Mouse (Mus musculus): ENCODE results near the gene Klhl3. TPM values are rescaled to one million over a fixed set of nuclear protein-coding genes. Genes with fewer than 3 reads are reported as not detected.

Klhl3 gene
- polyA plus RNA-seq, 1 experiment: 0.25 TPM

DNA sequence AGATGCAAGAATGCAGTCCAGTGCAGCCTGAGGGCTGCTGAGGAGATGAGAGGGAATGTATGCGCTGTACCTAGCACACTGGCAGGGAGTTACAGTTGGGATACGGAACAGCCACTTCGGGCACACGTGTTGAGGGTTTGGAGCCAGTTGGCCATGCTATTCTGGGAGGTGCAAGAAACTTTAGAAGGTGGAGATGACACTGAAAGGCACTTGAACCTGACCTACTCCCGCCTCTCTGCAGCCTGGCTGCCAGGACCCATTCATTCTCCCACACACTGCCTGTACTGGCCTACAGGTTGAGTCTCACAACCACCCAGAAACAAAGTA is 105.4 kb downstream of the Klhl3 start:
- Histone ChIP-seq H3K27ac (ENCODE audit: insufficient read depth, low read length) (no peak overlapping the region), H3K9ac (ENCODE audit: low read depth, poor library complexity, severe bottlenecking) (no peak overlapping the region), H3K4me1 (ENCODE audit: control insufficient read depth, insufficient read depth, low read length) (no peaks in the 10 kb centered on the region), H3K36me3 (ENCODE audit: control insufficient read depth, insufficient read depth, low read length, poor library complexity, severe bottlenecking) (no peaks in the 10 kb centered on the region), H3K27me3 (ENCODE audit: control insufficient read depth, insufficient read depth, low read length, poor library complexity, severe bottlenecking) (no peaks in the 10 kb centered on the region), H3K9me3 (replicated peaks; ENCODE audit: control insufficient read depth, insufficient read depth, low read length, poor library complexity, severe bottlenecking) (no peaks in the 10 kb centered on the region), H3K4me3 (ENCODE audit: low read depth, low read length) (no peak overlapping the region)
- no peak for TF ChIP-seq EP300 (IDR thresholded peaks at IDR 0.05; ENCODE audit: insufficient read depth, low read depth, low read length)
- TF ChIP-seq CTCF (IDR thresholded peaks at IDR 0.05; ENCODE audit: low read depth, low read length): no peak
- no peak for TF ChIP-seq POLR2A (IDR thresholded peaks at IDR 0.05; ENCODE audit: insufficient read depth, low read length)

DNA sequence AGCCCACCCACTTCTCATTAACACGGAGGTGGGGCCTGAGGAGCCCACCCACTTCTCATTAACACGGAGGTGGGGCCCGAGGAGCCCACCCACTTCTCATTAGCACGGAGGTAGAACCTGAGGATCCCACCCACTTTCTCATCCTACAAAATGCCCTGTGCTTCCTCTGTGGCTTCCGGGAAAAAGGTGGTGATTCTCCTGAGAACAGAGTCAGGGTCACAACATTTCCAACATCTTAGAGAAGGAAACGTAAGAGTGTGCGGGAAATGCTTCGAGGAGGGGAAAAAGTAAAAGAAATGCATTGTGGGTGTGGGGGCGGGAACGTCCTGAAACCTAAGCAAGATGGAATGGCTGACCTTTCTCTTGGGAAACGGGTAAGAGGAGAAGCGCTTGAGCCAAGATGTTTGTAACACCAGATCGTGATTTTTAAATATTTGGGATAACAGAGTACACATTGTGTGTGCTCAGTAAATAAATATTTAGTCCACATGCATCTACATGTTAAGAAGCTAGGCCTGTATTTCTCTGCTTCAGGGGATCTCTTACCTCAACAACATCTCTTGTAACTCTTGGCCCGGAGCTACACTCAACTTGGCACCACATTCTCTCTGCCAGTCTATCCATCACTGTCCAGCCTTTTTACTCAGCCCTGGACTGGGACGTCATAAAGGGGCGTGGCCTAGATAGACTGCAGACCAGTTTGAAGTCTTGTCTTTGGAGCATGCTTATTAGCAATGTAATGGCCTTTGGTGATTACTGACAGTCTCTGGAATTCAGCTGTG is 105.9 kb downstream of the Klhl3 start:
- no peak for TF ChIP-seq POLR2A (IDR thresholded peaks at IDR 0.05; ENCODE audit: insufficient read depth, low read length)
- no peak for TF ChIP-seq CTCF (IDR thresholded peaks at IDR 0.05; ENCODE audit: low read depth, low read length)
- no peak for TF ChIP-seq EP300 (IDR thresholded peaks at IDR 0.05; ENCODE audit: insufficient read depth, low read depth, low read length)
- no peaks in the 10 kb centered on the region for H3K4me1 ChIP-seq (ENCODE audit: control insufficient read depth, insufficient read depth, low read length)
- H3K36me3 ChIP-seq (ENCODE audit: control insufficient read depth, insufficient read depth, low read length, poor library complexity, severe bottlenecking): no peaks in the 10 kb centered on the region
- H3K4me3 ChIP-seq (ENCODE audit: low read depth, low read length): no peak overlapping the region
- H3K9me3 ChIP-seq (replicated peaks; ENCODE audit: control insufficient read depth, insufficient read depth, low read length, poor library complexity, severe bottlenecking): no peaks in the 10 kb centered on the region
- H3K9ac ChIP-seq (ENCODE audit: low read depth, poor library complexity, severe bottlenecking): no peak overlapping the region
- no peaks in the 10 kb centered on the region for H3K27me3 ChIP-seq (ENCODE audit: control insufficient read depth, insufficient read depth, low read length, poor library complexity, severe bottlenecking)
- H3K27ac ChIP-seq (ENCODE audit: insufficient read depth, low read length): no peak overlapping the region

DNA sequence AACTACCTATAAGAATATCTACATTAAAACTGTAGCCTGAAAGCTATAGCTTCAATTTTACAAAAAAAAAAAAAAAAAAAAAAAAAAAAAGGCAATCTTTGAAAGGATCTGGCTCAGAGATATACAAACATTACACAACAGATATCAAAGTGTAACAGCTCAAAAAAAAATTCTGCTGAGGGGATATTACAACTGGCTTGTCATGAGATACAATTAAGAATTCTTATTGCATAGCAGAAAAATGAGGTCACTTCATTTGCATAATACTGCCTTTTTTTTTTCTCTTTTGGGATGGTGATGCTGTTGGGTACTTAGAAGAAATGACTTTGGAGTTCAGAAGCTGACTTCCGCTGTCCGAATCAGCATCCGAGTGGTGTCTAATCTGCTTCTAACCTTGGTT is 111.6 kb downstream of the Klhl3 start:
- Histone ChIP-seq H3K4me1 (ENCODE audit: control insufficient read depth, insufficient read depth, low read length) (no peaks in the 10 kb centered on the region), H3K36me3 (ENCODE audit: control insufficient read depth, insufficient read depth, low read length, poor library complexity, severe bottlenecking) (no peaks in the 10 kb centered on the region), H3K9ac (ENCODE audit: low read depth, poor library complexity, severe bottlenecking) (no peak overlapping the region), H3K27ac (ENCODE audit: insufficient read depth, low read length) (no peak overlapping the region), H3K4me3 (ENCODE audit: low read depth, low read length) (no peak overlapping the region), H3K27me3 (ENCODE audit: control insufficient read depth, insufficient read depth, low read length, poor library complexity, severe bottlenecking) (no peaks in the 10 kb centered on the region), H3K9me3 (replicated peaks; ENCODE audit: control insufficient read depth, insufficient read depth, low read length, poor library complexity, severe bottlenecking) (no peaks in the 10 kb centered on the region)
- no peak for TF ChIP-seq EP300 (IDR thresholded peaks at IDR 0.05; ENCODE audit: insufficient read depth, low read depth, low read length)
- TF ChIP-seq CTCF (IDR thresholded peaks at IDR 0.05; ENCODE audit: low read depth, low read length): no peak
- no peak for TF ChIP-seq POLR2A (IDR thresholded peaks at IDR 0.05; ENCODE audit: insufficient read depth, low read length)

DNA sequence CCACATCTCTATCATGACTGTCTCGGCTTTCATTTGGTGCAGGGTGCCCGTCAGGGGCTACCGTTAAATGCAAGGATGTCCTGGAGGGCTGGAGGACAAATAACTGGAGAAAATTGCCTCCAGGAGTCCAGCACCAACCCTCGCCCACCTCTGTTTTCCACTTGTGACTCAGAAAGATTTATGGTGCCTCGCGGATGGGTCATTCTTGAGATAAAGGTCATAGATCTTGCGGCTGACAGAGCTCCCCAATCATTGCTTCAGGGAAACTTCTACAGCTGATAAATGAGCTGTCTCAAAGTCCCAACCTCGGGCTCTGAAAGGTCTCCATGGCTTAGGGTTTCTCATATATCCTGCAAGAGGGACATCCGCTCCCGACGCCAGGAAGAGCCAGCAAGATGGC is 116.9 kb downstream of the Klhl3 start:
- H3K4me1 ChIP-seq (ENCODE audit: control insufficient read depth, insufficient read depth, low read length): no peaks in the 10 kb centered on the region

DNA sequence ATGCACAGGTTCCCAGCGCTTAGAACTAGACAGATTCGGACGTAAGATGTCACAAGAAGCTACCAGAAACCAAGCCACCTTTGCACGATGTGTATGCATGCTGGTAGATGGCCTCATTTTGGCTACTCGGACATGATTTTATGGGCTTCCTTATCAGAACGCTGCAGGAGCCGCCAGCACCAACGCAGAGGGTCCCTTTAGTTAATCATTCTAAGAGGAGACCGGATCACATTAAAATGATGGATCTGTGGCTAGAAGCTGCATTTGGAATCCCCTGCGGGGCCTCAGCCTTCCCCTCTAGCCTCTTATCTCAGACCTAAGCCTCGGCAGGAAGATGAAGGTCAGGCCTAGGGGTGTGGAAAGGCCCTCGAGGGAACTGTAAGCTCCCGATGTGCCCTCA is 117.5 kb downstream of the Klhl3 start:
- no peaks in the 10 kb centered on the region for H3K4me1 ChIP-seq (ENCODE audit: control insufficient read depth, insufficient read depth, low read length)
- H3K27me3 ChIP-seq (ENCODE audit: control insufficient read depth, insufficient read depth, low read length, poor library complexity, severe bottlenecking): no peaks in the 10 kb centered on the region
- H3K27ac ChIP-seq (ENCODE audit: insufficient read depth, low read length): no peak overlapping the region
- TF ChIP-seq CTCF (IDR thresholded peaks at IDR 0.05; ENCODE audit: low read depth, low read length) (no peak), POLR2A (IDR thresholded peaks at IDR 0.05; ENCODE audit: insufficient read depth, low read length) (no peak), EP300 (IDR thresholded peaks at IDR 0.05; ENCODE audit: insufficient read depth, low read depth, low read length) (no peak)
- no peaks in the 10 kb centered on the region for H3K9me3 ChIP-seq (replicated peaks; ENCODE audit: control insufficient read depth, insufficient read depth, low read length, poor library complexity, severe bottlenecking)
- no peak overlapping the region for H3K9ac ChIP-seq (ENCODE audit: low read depth, poor library complexity, severe bottlenecking)
- no peak overlapping the region for H3K4me3 ChIP-seq (ENCODE audit: low read depth, low read length)
- no peaks in the 10 kb centered on the region for H3K36me3 ChIP-seq (ENCODE audit: control insufficient read depth, insufficient read depth, low read length, poor library complexity, severe bottlenecking)

More for the DNA sequence above, 116.9 kb downstream of the Klhl3 start:
- H3K4me3 ChIP-seq (ENCODE audit: low read depth, low read length): no peak overlapping the region
- H3K9me3 ChIP-seq (replicated peaks; ENCODE audit: control insufficient read depth, insufficient read depth, low read length, poor library complexity, severe bottlenecking): no peaks in the 10 kb centered on the region
- H3K9ac ChIP-seq (ENCODE audit: low read depth, poor library complexity, severe bottlenecking): no peak overlapping the region
- no peaks in the 10 kb centered on the region for H3K27me3 ChIP-seq (ENCODE audit: control insufficient read depth, insufficient read depth, low read length, poor library complexity, severe bottlenecking)
- TF ChIP-seq EP300 (IDR thresholded peaks at IDR 0.05; ENCODE audit: insufficient read depth, low read depth, low read length) (no peak), CTCF (IDR thresholded peaks at IDR 0.05; ENCODE audit: low read depth, low read length) (no peak)
- no peak overlapping the region for H3K27ac ChIP-seq (ENCODE audit: insufficient read depth, low read length)
- H3K36me3 ChIP-seq (ENCODE audit: control insufficient read depth, insufficient read depth, low read length, poor library complexity, severe bottlenecking): no peaks in the 10 kb centered on the region

DNA sequence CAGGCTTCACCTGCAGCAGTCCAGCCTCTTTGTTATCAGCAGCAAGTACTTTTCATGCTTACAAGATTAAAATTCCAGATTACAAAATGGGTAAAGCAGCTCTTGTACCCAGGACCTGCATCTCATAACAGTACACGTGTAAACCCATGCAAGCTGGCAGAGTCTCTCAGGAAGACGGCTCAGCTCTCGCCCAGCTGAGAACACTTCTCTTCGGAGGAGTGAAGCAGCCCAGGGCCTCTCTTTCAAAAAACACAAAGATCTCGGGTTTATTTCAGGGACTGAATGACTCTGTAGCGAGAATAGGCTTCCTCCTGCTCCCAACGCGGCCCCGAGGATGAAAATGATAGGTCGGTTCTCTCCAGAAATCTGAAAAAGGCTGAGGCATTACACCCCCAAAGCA is 128.8 kb downstream of the Klhl3 start:
- Histone ChIP-seq H3K9me3 (replicated peaks; ENCODE audit: control insufficient read depth, insufficient read depth, low read length, poor library complexity, severe bottlenecking) (no peaks in the 10 kb centered on the region), H3K4me3 (ENCODE audit: low read depth, low read length) (no peak overlapping the region), H3K27ac (ENCODE audit: insufficient read depth, low read length) (no peak overlapping the region), H3K9ac (ENCODE audit: low read depth, poor library complexity, severe bottlenecking) (no peak overlapping the region), H3K4me1 (ENCODE audit: control insufficient read depth, insufficient read depth, low read length) (no peaks in the 10 kb centered on the region), H3K36me3 (ENCODE audit: control insufficient read depth, insufficient read depth, low read length, poor library complexity, severe bottlenecking) (no peaks in the 10 kb centered on the region), H3K27me3 (ENCODE audit: control insufficient read depth, insufficient read depth, low read length, poor library complexity, severe bottlenecking) (no peaks in the 10 kb centered on the region)
- TF ChIP-seq POLR2A (IDR thresholded peaks at IDR 0.05; ENCODE audit: insufficient read depth, low read length): no peak
- no peak for TF ChIP-seq EP300 (IDR thresholded peaks at IDR 0.05; ENCODE audit: insufficient read depth, low read depth, low read length)
- no peak for TF ChIP-seq CTCF (IDR thresholded peaks at IDR 0.05; ENCODE audit: low read depth, low read length)

Measured in ES-Bruce4 (cell line).